Mouse (Mus musculus) testis, adult 2 months (tissue): ENCODE measurements around the gene Bard1.

Experiments used
- CTCF ChIP-seq: fragments of 200-500 bp; IDR thresholded peaks from 2 replicates; pipeline ENCODE4 v1.5.1; 2012; ENCODE audit warnings: low read depth, mild to moderate bottlenecking, inconsistent platforms, low read length, moderate library complexity; ENCODE audit not compliant: control insufficient read depth, insufficient read depth, insufficient replicate concordance
- POLR2A ChIP-seq: fragments of 200-500 bp; IDR thresholded peaks from 2 replicates; pipeline ENCODE4 v1.6.1; 2012; ENCODE audit warnings: low read depth, mild to moderate bottlenecking, inconsistent platforms, low read length, moderate library complexity; ENCODE audit not compliant: control insufficient read depth

GRCm38 (mm10) chr1:71055454-71055853 lies 47.5 kb downstream of the Bard1 start:
- TF ChIP-seq POLR2A (no peak), CTCF (no peak)
